Mouse (Mus musculus): ENCODE data around the gene Btg1. TPM values are rescaled to one million over a fixed set of nuclear protein-coding genes. Genes with fewer than 3 reads are reported as not detected.

The Btg1 gene
- polyA plus RNA-seq, 1 experiment from 2014 or later = 54.7 TPM

GRCm38 (mm10) chr10:96633145-96633516 is 16.3 kb downstream of the Btg1 start:
- Histone ChIP-seq H3K36me3 (replicated peaks; ENCODE audit: control insufficient read depth, insufficient read depth) (peaks cover 17% of the 10 kb centered on the region; the same call in 1 of the 2 replicates), H3K9ac (no peak overlapping the region), H3K27ac (no peak overlapping the region), H3K27me3 (ENCODE audit: control insufficient read depth, insufficient read depth, low read length) (no peaks in the 10 kb centered on the region), H3K4me1 (replicated peaks; ENCODE audit: control insufficient read depth, insufficient read depth, low read length) (peaks cover 12% of the 10 kb centered on the region; the same call in 1 of the 2 replicates), H3K4me3 (replicated peaks; ENCODE audit: low read length) (no peak overlapping the region), H3K4me2 (replicated peaks) (no peak overlapping the region), H3K9me3 (ENCODE audit: control insufficient read depth, low read length) (no peaks in the 10 kb centered on the region)
- WGBS = 75% methylated on average over 4 of the region's 4 CpGs
- no peak for ATAC-seq (ENCODE audit: low FRiP score)
- no peak for DNase-seq (ENCODE audit: low spot score)

GRCm38 (mm10) chr10:96635472-96635871 is 18.7 kb downstream of the Btg1 start:
- Histone ChIP-seq H3K4me3 (replicated peaks; ENCODE audit: low read length) (no peak overlapping the region), H3K9me3 (ENCODE audit: control insufficient read depth, low read length) (no peaks in the 10 kb centered on the region), H3K27me3 (ENCODE audit: control insufficient read depth, insufficient read depth, low read length) (no peaks in the 10 kb centered on the region), H3K27ac (no peak overlapping the region), H3K4me2 (replicated peaks) (no peak overlapping the region), H3K36me3 (replicated peaks; ENCODE audit: control insufficient read depth, insufficient read depth) (0 out of 2 replicates have a peak, but pooled peaks cover 2% of the 10 kb centered on the region), H3K4me1 (replicated peaks; ENCODE audit: control insufficient read depth, insufficient read depth, low read length) (peaks cover 12% of the 10 kb centered on the region; the same call in 1 of the 2 replicates), H3K9ac (no peak overlapping the region)
- DNase-seq (ENCODE audit: low spot score) (no peak), ATAC-seq (ENCODE audit: low FRiP score) (no peak)
- WGBS = 52% methylated on average over 4 of the region's 4 CpGs

GRCm38 (mm10) chr10:96638477-96638876 is 21.7 kb downstream of the Btg1 start:
- Histone ChIP-seq H3K27ac (no peak overlapping the region), H3K4me3 (replicated peaks; ENCODE audit: low read length) (no peak overlapping the region), H3K27me3 (ENCODE audit: control insufficient read depth, insufficient read depth, low read length) (no peaks in the 10 kb centered on the region), H3K4me1 (replicated peaks; ENCODE audit: control insufficient read depth, insufficient read depth, low read length) (peaks cover 8% of the 10 kb centered on the region; the same call in 1 of the 2 replicates), H3K9ac (no peak overlapping the region), H3K9me3 (ENCODE audit: control insufficient read depth, low read length) (no peaks in the 10 kb centered on the region), H3K36me3 (replicated peaks; ENCODE audit: control insufficient read depth, insufficient read depth) (no peaks in the 10 kb centered on the region), H3K4me2 (replicated peaks) (no peak overlapping the region)
- no peak for DNase-seq (ENCODE audit: low spot score)
- ATAC-seq (ENCODE audit: low FRiP score) = no peak
- 94% methylated on average over 2 of the region's 2 CpGs for WGBS

GRCm38 (mm10) chr10:96642014-96642413 is 25.2 kb downstream of the Btg1 start:
- H3K4me3 ChIP-seq (replicated peaks; ENCODE audit: low read length) = no peak overlapping the region
- no peak overlapping the region for H3K27ac ChIP-seq
- H3K9ac ChIP-seq = no peak overlapping the region
- H3K4me2 ChIP-seq (replicated peaks) = no peak overlapping the region
- DNase-seq (ENCODE audit: low spot score) (no peak), ATAC-seq (ENCODE audit: low FRiP score) (no peak)
- WGBS = 83% methylated on average over 4 of the region's 4 CpGs
- no peaks in the 10 kb centered on the region for H3K36me3 ChIP-seq (replicated peaks; ENCODE audit: control insufficient read depth, insufficient read depth)
- H3K27me3 ChIP-seq (ENCODE audit: control insufficient read depth, insufficient read depth, low read length) = no peaks in the 10 kb centered on the region
- peaks cover 7% of the 10 kb centered on the region for H3K4me1 ChIP-seq (replicated peaks; ENCODE audit: control insufficient read depth, insufficient read depth, low read length)
- no peaks in the 10 kb centered on the region for H3K9me3 ChIP-seq (ENCODE audit: control insufficient read depth, low read length)

- 83% methylated on average over 6 of the region's 6 CpGs for WGBS
These were observed 25.9 kb downstream of the Btg1 start for GRCm38 (mm10) chr10:96642751-96643150.

GRCm38 (mm10) chr10:96645183-96645582 is 28.4 kb downstream of the Btg1 start:
- Histone ChIP-seq H3K27me3 (ENCODE audit: control insufficient read depth, insufficient read depth, low read length) (no peaks in the 10 kb centered on the region), H3K36me3 (replicated peaks; ENCODE audit: control insufficient read depth, insufficient read depth) (no peaks in the 10 kb centered on the region), H3K4me3 (replicated peaks; ENCODE audit: low read length) (no peak overlapping the region), H3K9ac (no peak overlapping the region), H3K9me3 (ENCODE audit: control insufficient read depth, low read length) (no peaks in the 10 kb centered on the region), H3K4me2 (replicated peaks) (no peak overlapping the region), H3K27ac (no peak overlapping the region), H3K4me1 (replicated peaks; ENCODE audit: control insufficient read depth, insufficient read depth, low read length) (peaks cover 18% of the 10 kb centered on the region)
- ATAC-seq (ENCODE audit: low FRiP score) (no peak), DNase-seq (ENCODE audit: low spot score) (no peak)
- WGBS = 92% methylated on average over 1 of the region's 1 CpGs

More at GRCm38 (mm10) chr10:96642751-96643150, 25.9 kb downstream of the Btg1 start:
- Histone ChIP-seq H3K4me3 (replicated peaks; ENCODE audit: low read length) (no peak overlapping the region), H3K27ac (no peak overlapping the region), H3K27me3 (ENCODE audit: control insufficient read depth, insufficient read depth, low read length) (no peaks in the 10 kb centered on the region), H3K36me3 (replicated peaks; ENCODE audit: control insufficient read depth, insufficient read depth) (no peaks in the 10 kb centered on the region), H3K9me3 (ENCODE audit: control insufficient read depth, low read length) (no peaks in the 10 kb centered on the region), H3K9ac (no peak overlapping the region), H3K4me2 (replicated peaks) (no peak overlapping the region), H3K4me1 (replicated peaks; ENCODE audit: control insufficient read depth, insufficient read depth, low read length) (peaks cover 15% of the 10 kb centered on the region)
- no peak for ATAC-seq (ENCODE audit: low FRiP score)
- DNase-seq (ENCODE audit: low spot score) = no peak

- Histone ChIP-seq H3K4me1 (replicated peaks; ENCODE audit: control insufficient read depth, insufficient read depth, low read length) (peaks cover 18% of the 10 kb centered on the region), H3K4me2 (replicated peaks) (peak overlapping the region; percentile 36), H3K27me3 (ENCODE audit: control insufficient read depth, insufficient read depth, low read length) (no peaks in the 10 kb centered on the region), H3K27ac (peak overlapping the region; percentile 79), H3K4me3 (replicated peaks; ENCODE audit: low read length) (no peak overlapping the region), H3K9ac (peak overlapping the region; percentile 6; the same call in 1 of the 2 replicates), H3K36me3 (replicated peaks; ENCODE audit: control insufficient read depth, insufficient read depth) (no peaks in the 10 kb centered on the region), H3K9me3 (ENCODE audit: control insufficient read depth, low read length) (no peaks in the 10 kb centered on the region)
- 6% methylated on average over 13 of the region's 13 CpGs for WGBS
- ATAC-seq (ENCODE audit: low FRiP score) = peak; percentile 93
- DNase-seq (ENCODE audit: low spot score) = peak; percentile 63
These were observed 29.4 kb downstream of the Btg1 start for GRCm38 (mm10) chr10:96646024-96646866.

GRCm38 (mm10) chr10:96646867-96647462 is 30.2 kb downstream of the Btg1 start:
- Histone ChIP-seq H3K4me2 (replicated peaks) (peak overlapping the region; percentile 36), H3K27ac (peak overlapping the region; percentile 79), H3K9ac (peak overlapping the region; percentile 6; the same call in 1 of the 2 replicates), H3K27me3 (ENCODE audit: control insufficient read depth, insufficient read depth, low read length) (no peaks in the 10 kb centered on the region), H3K36me3 (replicated peaks; ENCODE audit: control insufficient read depth, insufficient read depth) (no peaks in the 10 kb centered on the region), H3K9me3 (ENCODE audit: control insufficient read depth, low read length) (no peaks in the 10 kb centered on the region), H3K4me3 (replicated peaks; ENCODE audit: low read length) (no peak overlapping the region), H3K4me1 (replicated peaks; ENCODE audit: control insufficient read depth, insufficient read depth, low read length) (peaks cover 18% of the 10 kb centered on the region)
- ATAC-seq (ENCODE audit: low FRiP score) = peak; percentile 69
- DNase-seq (ENCODE audit: low spot score) = no peak
- 36% methylated on average over 5 of the region's 5 CpGs for WGBS

GRCm38 (mm10) chr10:96648161-96648561 is 31.4 kb downstream of the Btg1 start:
- no peak overlapping the region; the same call in 1 of the 2 replicates for H3K27ac ChIP-seq
- ATAC-seq (ENCODE audit: low FRiP score) (no peak), DNase-seq (ENCODE audit: low spot score) (no peak)
- no peaks in the 10 kb centered on the region for H3K9me3 ChIP-seq (ENCODE audit: control insufficient read depth, low read length)
- H3K4me2 ChIP-seq (replicated peaks) = no peak overlapping the region
- no peak overlapping the region for H3K9ac ChIP-seq
- no peak overlapping the region for H3K4me3 ChIP-seq (replicated peaks; ENCODE audit: low read length)
- H3K36me3 ChIP-seq (replicated peaks; ENCODE audit: control insufficient read depth, insufficient read depth) = no peaks in the 10 kb centered on the region
- H3K27me3 ChIP-seq (ENCODE audit: control insufficient read depth, insufficient read depth, low read length) = no peaks in the 10 kb centered on the region
- WGBS = 68% methylated on average over 3 of the region's 3 CpGs
- peaks cover 18% of the 10 kb centered on the region for H3K4me1 ChIP-seq (replicated peaks; ENCODE audit: control insufficient read depth, insufficient read depth, low read length)

Data from hindbrain, embryonic 14.5 days (tissue).